Mouse (Mus musculus) telencephalon, adult 2 months (tissue): ENCODE data around the gene Klhl9.
"Not testable (repeated sequence)": the region's sequence is repeated elsewhere in the genome, so short reads cannot be mapped to it uniquely, and the experiment has no call there.

Experiments
- DNase-seq: peaks from one replicate; pipeline ENCODE4 v3.0.0-alpha.2; 2011; ENCODE audit warnings: low read depth, low spot score

Gene Klhl9

DNA sequence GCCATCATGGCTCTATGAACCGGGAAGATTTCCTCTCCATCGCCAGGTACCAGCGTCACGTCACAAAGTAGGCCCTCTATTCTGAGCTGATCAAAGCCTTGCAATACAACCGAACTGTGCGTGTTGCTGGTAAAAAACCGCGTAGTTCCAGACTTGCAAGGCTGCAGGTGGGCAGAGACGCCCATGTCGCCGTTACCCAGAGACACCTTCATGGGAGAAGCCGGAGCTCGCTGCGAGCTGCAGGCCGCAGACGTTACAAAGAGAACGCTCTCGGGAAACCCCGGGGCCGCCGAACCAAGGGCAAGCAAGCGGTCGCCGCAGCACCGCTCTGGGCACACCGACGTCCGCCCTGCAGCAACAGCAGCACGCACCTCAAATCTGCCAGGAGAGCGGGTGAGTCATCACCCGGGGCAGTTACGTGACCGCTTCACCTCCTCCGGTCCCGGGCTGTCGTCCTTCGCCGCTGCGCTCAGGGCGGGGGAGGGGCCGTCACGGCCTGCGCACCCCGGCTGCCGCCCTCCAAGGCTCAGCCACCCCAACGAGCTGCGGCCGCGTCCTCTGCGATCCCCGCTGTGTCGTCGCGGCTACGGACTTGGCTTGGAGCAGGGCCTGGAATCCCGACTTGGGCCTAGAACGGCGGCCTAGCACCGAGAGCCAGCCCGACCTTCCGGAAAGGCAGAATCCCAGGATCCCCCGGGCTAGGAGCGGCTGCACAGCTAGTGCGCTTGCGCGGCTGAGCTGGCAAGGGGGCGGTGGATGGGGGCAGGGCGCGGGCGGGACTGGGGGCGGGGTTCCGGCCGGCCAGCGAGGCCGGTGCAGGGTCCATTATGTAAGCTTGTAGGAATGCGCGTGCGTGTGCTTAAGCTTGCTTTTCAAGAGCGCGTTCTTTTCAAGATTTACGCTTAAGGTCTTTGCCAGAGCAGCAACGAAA, at the start of gene Klhl9, which contains the start of gene Gm26566:
Gene Klhl9 (minus strand): TSS at position 675 of the 931 bp plus-strand sequence.
Gene Gm26566 (plus strand): TSS at position 15 of the 931 bp plus-strand sequence.
- DNase-seq = peak; percentile 89

DNA sequence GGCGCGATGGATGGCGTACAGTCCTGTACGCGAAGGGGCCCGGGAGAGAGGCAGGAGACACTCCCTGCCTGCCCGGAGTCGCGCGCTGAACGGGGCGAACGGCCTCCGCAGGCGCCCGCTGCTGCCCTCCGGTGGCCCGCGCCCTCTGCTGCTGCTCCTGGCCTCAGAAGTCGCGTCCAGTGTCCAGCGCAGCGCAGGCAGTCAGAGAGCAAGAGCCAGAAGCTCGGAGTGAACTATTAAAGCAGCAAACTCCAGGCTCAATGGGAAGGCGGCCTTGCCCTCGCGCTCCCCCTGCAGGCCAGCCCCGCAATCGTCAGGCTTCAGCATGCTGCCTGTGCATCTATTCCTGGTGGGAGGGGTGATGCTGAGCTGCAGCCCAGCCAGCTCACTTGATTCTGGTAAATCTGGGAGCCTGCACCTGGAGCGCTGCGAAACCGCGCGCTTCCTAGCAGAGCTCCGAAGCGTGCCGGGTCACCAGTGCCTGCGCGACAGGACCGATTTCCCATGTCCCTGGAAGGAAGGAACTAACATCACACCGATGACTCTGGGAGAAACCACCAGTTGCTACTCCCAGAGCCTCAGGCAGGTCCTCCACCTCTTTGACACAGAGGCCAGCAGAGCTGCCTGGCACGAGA, 41.2 kb upstream of the Klhl9 start:
- not testable (repeated sequence) for DNase-seq

DNA sequence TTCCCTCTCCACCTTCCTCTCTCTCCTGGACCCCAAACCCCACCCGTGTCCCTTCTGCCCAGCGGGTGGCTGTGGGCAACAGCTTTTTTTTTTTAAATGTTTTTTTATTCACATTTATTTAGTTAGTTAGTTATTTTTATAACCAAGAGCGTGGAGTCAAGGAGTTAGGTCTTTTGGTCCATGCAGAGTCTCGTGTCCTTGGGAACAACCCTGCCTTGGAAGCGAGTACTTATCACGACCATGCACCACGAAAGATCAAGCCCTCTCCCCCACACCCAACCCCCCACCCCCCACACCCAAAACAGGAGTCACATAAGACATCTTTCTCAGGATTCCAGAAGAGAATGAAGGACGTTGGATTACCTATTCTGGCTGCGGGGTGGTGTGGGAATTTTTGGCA, 40.1 kb upstream of the Klhl9 start:
- DNase-seq = not testable (repeated sequence)

DNA sequence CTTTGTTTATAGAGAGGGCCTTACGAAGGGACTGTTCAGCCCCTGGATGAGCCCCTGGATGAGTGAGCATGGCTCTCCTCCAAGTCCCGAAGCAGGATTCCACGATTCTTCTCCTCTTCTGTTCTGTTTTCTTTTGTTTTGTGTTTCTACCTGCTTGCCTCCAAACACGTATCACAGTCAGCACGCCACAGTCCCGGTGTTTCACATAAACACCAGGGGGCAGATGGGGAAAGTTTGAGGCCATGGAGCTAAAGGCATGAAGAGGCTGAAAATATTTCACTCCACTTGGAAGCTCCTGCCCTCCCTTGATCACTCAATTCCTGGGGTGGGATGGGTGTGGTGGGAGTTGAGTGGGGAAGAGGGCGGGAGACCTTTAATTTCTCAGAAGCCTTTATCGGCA, 39.5 kb upstream of the Klhl9 start:
- DNase-seq = not testable (repeated sequence)

GRCm38 (mm10) chr4:88760431-88760830, 38.2 kb upstream of the Klhl9 start:
- DNase-seq = peak; percentile 35

DNA sequence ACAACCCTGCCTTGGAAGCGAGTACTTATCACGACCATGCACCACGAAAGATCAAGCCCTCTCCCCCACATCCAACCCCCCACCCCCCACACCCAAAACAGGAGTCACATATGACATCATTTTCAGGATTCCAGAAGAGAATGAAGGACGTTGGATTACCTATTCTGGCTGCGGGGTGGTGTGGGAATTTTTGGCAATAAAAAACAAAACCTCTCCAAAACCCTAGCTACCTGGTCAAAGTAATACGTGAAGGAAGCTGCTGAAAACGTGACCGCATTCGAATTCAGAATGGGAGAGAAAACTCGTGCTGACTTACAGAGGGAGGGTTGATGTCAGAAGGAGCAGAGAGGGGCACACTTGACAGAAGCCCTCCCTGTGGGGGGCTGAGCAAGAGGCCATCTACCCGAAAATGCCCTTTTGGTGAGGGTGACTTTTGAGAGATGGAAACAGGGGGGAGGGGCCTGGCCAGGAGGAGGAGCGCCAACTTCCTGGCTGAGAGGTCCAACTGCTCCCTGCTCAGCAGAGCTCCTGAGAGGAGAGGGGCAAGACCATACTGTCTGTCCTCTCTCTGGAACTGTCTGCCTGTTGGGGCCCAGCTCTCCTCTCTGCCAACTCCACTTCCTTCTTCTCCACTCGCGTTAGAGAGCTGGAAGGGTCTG, 37.5 kb upstream of the Klhl9 start, which contains the start of gene Gm13283:
Gene Gm13283 (plus strand): TSS at position 510 of the 659 bp plus-strand sequence.
- DNase-seq = not testable (repeated sequence)

DNA sequence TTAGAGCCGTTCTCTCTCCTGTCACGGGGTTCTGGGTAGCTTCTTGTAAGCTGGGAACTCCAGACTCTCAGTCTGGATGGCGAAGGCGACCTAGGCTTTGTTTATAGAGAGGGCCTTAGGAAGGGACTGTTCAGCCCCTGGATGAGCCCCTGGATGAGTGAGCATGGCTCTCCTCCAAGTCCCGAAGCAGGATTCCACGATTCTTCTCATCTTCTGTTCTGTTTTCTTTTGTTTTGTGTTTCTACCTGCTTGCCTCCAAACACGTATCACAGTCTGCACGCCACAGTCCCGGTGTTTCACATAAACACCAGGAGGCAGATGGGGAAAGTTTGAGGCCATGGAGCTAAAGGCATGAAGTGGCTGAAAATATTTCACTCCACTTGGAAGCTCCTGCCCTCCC, 36.5 kb upstream of the Klhl9 start:
- not testable (repeated sequence) for DNase-seq

- DNase-seq = peak; percentile 68
Measured at GRCm38 (mm10) chr4:88757628-88758031, 35.4 kb upstream of the Klhl9 start.

GRCm38 (mm10) chr4:88756581-88757513, 34.6 kb upstream of the Klhl9 start:
- DNase-seq = not testable (repeated sequence)

DNA sequence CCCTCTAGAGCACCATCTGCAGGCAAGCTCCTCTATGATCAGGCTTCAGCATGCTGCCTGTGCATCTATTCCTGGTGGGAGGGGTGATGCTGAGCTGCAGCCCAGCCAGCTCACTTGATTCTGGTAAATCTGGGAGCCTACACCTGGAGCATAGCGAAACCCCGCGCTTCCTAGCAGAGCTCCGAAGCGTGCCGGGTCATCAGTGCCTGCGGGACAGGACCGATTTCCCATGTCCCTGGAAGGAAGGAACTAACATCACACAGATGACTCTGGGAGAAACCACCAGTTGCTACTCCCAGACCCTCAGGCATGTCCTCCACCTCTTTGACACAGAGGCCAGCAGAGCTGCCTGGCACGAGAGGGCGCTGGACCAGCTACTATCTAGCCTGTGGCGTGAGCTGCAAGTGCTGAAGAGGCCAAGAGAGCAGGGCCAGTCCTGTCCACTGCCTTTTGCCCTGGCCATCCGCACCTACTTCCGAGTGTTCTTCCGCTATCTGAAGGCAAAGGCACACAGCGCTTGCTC, 32.6 kb upstream of the Klhl9 start, which contains the start of gene Gm13271:
Gene Gm13271 (plus strand): TSS at position 51 of the 523 bp plus-strand sequence.
- DNase-seq = not testable (repeated sequence)

GRCm38 (mm10) chr4:88749926-88750325, 27.7 kb upstream of the Klhl9 start:
- DNase-seq = no peak

DNA sequence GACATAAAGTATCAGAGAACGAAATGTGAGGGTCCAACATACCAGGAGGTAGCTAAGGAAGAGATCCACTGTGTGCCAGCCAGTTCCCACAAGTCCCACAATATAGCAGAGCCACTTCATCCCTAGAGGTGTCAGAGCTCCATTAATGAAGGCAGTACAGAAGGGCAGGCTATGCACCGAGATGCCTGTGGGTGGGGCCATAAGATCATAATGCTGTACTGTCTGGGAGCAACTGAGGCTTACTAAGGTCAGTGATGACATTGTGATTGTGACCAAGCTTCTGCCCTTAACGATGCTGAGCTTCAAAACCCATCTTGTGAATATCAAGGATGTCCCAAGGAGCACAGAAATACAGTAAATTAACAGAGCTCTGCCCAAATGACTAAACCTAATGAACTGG, 21.9 kb upstream of the Klhl9 start:
- DNase-seq = no peak

DNA sequence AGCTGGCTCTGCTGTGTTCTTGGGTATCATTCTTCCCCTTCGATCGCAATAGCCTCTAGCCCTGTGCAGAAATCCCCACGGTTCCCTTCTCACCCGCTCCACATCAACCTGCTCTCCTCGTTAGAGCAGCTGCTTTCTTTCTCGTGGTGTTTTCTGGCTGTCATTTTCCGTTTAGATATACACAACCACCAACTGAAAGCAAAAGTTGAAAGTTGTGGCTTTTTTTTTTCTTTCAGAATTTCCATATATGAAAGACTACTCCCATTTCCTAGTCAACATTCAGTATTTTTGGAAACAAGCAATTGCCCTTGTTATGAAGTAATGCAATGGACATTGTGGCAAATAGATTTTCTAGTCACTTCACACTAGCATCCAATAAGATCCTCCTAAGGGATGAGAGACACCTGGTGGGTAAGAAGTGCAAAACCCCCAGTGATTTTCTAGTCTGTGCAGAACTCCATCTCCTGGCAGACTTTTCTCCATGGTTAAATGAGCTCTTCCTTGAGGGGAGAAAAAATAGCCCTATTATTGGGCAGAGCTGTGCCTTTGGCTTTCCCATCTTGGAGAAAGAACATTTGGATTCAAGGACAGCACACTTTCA, 20.6 kb upstream of the Klhl9 start:
- no peak for DNase-seq

GRCm38 (mm10) chr4:88741426-88741825, 19.2 kb upstream of the Klhl9 start:
- DNase-seq = no peak

DNA sequence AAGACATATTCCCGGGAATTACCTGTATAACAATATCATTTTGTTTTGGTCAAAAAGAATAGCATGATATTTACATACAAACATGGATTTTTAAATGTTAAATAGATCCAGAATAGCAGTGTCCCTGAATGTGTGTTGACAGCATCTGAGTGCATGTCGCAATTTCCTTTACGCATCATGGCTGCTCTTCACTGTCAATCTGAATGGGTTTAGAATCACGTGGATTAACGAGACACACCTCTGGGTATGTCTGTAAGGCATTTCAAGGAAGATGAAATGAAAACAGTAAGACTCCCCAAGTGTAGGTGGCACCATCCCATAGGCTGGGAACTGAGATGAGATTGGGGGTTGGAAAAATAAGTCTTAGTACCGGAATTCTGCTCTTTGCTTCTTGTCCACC, 16.8 kb upstream of the Klhl9 start:
- DNase-seq = no peak

- no peak for DNase-seq
Measured at GRCm38 (mm10) chr4:88738480-88738879, 16.2 kb upstream of the Klhl9 start.

DNA sequence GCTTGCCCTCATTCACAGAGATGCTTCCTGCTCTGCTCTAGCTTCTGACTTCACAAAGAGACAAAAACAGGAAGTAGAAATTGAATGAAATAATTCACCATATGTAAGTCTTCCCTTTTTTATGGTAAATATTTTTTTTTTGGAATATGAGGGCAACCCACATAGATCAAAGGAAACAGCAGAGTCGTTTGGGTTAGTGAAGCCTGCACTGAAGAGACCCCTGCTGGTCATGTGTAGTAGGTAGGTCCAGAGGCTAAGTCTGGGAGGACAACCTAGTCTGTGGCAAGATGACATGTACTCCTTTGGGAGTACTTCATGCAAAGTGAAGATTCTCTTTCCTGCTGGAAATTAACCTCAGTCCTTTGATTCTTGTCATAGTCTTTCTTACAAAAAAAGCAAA, 5.1 kb upstream of the Klhl9 start:
- no peak for DNase-seq

GRCm38 (mm10) chr4:88726727-88727126, 4.5 kb upstream of the Klhl9 start:
- DNase-seq = no peak

- DNase-seq = no peak
Measured at GRCm38 (mm10) chr4:88723497-88724090, 1.3 kb upstream of the Klhl9 start.

- no peak for DNase-seq
Measured at GRCm38 (mm10) chr4:88718715-88719114, 3.5 kb downstream of the Klhl9 start.
